In genomic region chr6:30182038-30182437, GRCm38 (mm10) we compare ENCODE assay signal across 18 mouse cellular contexts.
"Had no signal": no experiment of that assay in that cellular context is flagged by ENCODE, and none has a peak within 500 bp of the region (broad histone marks: within the 10 kb centered on the region; RNA-seq: fewer than 3 reads in every experiment).

No protein-coding gene starts in this region.

- ATAC-seq: inflammation-experienced regulatory T-cells, adult 6 months; intestine, embryonic 16.5 days; liver, embryonic 12.5 days had no signal

- H3K4me3 ChIP-seq: limb, embryonic 10.5 days; limb, embryonic 13.5 days; liver, embryonic 12.5 days; liver, embryonic 15.5 days; neural tube, embryonic 12.5 days; stomach, embryonic 15.5 days had no signal

- H3K27ac ChIP-seq: limb, embryonic 10.5 days; limb, embryonic 13.5 days; liver, embryonic 12.5 days; liver, embryonic 15.5 days; neural tube, embryonic 12.5 days; stomach, embryonic 15.5 days had no signal

- H3K36me3 ChIP-seq: limb, embryonic 10.5 days; limb, embryonic 13.5 days; liver, embryonic 12.5 days; liver, embryonic 15.5 days; neural tube, embryonic 12.5 days; stomach, embryonic 15.5 days had no signal

- H3K4me2 ChIP-seq: limb, embryonic 13.5 days; liver, embryonic 12.5 days; liver, embryonic 15.5 days; midbrain, embryonic 11.5 days; neural tube, embryonic 12.5 days; stomach, embryonic 15.5 days had no signal

- H3K9me3 ChIP-seq: limb, embryonic 10.5 days; liver, embryonic 15.5 days; neural tube, embryonic 12.5 days; stomach, embryonic 15.5 days had no signal

- DNase-seq: kidney, adult 18-20 months; kidney, adult 9 months; kidney, postnatal 14 days; liver; midbrain, embryonic 14.5 days; retina, postnatal 1 day; right cerebral cortex, postnatal 25 days; spleen, adult 18-20 months; thymus, postnatal 25 days had no signal

- H3K9ac ChIP-seq: limb, embryonic 13.5 days; liver, embryonic 12.5 days; liver, embryonic 15.5 days; neural tube, embryonic 12.5 days; stomach, embryonic 15.5 days had no signal
